Mouse (Mus musculus): ENCODE data around the gene Bud23.
A peak's percentile ranks its signal among the peaks of the same experiment; 100 is the strongest.

The Bud23 gene

GRCm38 (mm10) chr5:135021814-135022213 is 42.9 kb downstream of the Bud23 start:
- DNase-seq (ENCODE audit: low read depth): peak; percentile 62

- DNase-seq (ENCODE audit: low read depth): no peak
These were observed 48.5 kb downstream of the Bud23 start for GRCm38 (mm10) chr5:135016224-135016759.

GRCm38 (mm10) chr5:135015497-135015896 is 49.3 kb downstream of the Bud23 start:
- no peak for DNase-seq (ENCODE audit: low read depth)

GRCm38 (mm10) chr5:135012671-135013441 is 51.9 kb downstream of the Bud23 start:
- no peak for DNase-seq (ENCODE audit: low read depth)

GRCm38 (mm10) chr5:135011809-135012613 is 52.7 kb downstream of the Bud23 start:
- DNase-seq (ENCODE audit: low read depth): no peak

GRCm38 (mm10) chr5:135010841-135011743 is 53.7 kb downstream of the Bud23 start:
- DNase-seq (ENCODE audit: low read depth): no peak

GRCm38 (mm10) chr5:135010320-135010709 is 54.4 kb downstream of the Bud23 start:
- DNase-seq (ENCODE audit: low read depth): no peak

GRCm38 (mm10) chr5:135009590-135010319 is 55.0 kb downstream of the Bud23 start:
- peak; percentile 85 for DNase-seq (ENCODE audit: low read depth)

- peak; percentile 100 for DNase-seq (ENCODE audit: low read depth)
These were observed 55.8 kb downstream of the Bud23 start, which contains the start of gene Abhd11 for GRCm38 (mm10) chr5:135008671-135009589. Gene Abhd11 (plus strand): TSS chr5:135009152.

GRCm38 (mm10) chr5:135007802-135008571 is 56.8 kb downstream of the Bud23 start:
- no peak for DNase-seq (ENCODE audit: low read depth)

Data from fibroblast of lung, adult 2 months (primary cell).